Mouse (Mus musculus): Measurements from ENCODE around the gene Cdc34b.
A peak's percentile ranks its signal among the peaks of the same experiment; 100 is the strongest.
"Not testable (repeated sequence)": the region's sequence is repeated elsewhere in the genome, so short reads cannot be mapped to it uniquely, and the experiment has no call there.

Gene Cdc34b

DNA sequence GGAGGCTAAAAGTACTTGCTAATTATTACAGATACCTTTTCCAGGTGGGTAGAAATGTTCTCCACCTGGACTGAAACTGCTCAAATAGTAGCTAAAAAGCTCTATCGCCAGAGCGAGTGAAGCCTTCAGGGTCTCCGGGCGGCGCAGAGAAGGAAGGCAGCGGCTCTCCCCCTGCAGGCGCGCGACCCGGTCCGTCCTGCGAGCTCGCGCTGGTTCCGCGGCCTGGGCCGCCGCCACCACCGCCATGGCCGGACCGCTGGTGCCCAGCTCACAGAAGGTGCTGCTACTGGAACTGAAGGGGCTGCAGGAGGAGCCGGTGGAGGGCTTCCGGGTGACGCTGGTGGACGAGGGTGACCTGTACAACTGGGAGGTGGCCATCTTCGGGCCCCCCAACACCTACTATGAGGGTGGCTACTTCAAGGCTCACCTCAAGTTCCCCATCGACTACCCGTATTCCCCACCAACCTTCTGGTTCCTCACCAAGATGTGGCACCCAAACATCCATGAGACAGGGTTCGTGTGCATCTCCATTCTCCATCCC is at the start of gene Cdc34b:
Gene Cdc34b, plus strand, starts transcription at position 51 of the 541 bp plus-strand sequence.
- DNase-seq (ENCODE audit: low spot score), result no peak

DNA sequence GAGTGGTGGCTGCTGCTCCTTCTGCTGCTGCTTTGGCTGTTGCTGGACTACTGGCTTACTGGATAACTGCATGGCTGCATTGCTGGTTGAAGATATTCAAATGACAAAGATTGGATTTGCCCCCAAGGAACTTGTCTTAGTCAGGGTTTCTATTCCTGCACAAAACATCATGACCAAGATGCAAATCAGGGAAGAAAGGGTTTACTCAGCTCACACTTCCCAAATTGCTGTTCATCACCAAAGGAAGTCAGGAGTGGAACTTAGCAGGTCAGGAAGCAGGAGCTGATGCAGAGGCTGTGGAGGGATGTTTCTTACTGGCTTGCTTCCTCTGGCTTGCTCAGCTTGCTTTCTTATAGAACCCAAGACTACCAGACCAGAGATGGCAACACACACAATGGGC is 49.1 kb upstream of the Cdc34b start:
- DNase-seq (ENCODE audit: low spot score), result not testable (repeated sequence)

DNA sequence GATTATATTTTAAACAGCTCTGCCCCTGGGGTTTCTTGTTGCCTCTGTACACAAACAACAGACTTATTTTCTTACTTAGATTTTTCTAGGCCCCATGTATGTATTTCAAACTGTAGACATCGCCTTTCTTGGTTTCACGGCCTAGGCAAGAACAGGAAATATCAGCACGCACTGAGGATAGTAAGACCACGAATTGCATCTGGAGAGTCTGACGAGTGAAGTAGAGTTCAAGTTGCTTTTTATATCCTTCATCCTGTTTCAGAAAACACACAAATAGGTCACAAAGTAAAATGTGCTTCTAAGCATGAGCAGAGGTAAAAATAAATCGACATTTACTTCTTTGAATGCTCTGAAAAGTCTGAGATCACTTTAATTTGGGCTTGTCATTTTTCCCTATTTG is 46.1 kb upstream of the Cdc34b start:
- DNase-seq (ENCODE audit: low spot score), result no peak

DNA sequence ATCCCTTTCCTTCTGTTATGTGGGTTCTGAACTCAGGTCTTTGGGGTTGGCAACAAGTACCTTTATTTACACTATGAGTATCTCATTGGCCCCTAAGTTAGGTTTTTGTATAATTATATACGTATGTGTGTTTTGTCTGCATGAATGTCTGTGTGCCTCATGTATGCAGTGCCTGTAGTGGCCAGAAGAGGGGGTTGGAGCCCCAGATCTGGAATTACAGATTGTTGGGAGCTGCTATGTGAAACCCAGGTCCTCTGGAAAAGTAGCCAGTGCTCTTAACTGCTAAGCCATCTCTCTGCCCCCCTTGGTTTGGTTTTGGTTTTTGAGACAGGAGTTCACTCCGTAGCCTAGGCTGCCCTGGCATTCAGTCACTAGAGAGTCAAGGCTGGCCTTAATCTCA is 44.4 kb upstream of the Cdc34b start:
- DNase-seq (ENCODE audit: low spot score), result no peak

DNA sequence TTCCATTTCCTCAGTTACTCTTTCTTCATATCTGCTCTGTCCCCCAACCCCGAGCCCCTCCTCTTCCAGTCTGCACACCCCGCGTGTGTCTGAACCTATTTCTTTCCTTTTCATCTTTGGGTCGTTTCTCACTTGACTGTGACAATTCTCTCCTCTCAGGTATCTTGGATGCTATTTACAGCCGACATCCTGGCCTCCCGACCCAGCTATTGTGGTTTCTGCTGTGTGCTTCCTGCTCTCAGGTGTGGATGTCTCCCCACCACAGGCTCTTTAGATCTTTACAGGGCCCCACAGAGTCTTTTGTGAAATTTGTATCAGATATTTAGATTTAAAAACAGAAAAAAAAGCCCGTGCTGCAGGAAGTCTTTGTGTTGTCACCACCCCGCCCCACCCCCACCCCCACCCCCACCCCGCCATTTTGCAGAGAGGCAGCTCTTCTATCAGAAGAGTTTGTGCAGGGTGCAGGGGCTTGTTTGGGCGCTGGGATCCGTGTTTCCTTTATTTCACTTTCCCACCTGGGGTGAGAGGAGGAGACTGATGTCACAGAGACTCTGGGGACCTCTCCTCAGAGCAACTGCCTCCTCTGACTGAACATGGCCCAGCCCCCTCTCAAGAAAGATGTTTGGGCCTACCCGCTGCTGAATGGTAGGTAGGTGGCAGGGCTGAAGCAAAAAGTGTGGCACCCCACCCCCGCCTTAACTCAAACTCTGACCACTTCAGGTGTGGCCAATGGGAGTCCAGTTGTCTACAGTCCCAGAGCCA is 43.7 kb upstream of the Cdc34b start:
- DNase-seq (ENCODE audit: low spot score), result no peak

DNA sequence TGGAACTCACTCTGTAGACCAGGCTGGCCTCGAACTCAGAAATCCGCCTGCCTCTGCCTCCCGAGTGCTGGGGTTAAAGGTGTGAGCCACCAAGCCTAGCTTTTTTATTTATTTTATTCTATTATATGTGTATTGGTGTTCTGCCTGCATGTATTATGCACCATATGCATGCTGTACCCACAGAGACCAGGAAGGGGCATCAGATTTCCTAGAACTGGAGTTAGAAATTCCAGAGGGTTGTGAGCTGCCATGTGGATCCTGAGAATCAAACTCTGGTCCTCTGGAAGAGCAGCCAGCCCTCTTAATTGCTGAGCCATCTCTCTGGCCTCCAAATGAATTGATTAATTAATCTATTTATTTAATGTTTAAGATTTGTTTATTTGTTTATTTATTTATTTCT is 42.2 kb upstream of the Cdc34b start:
- DNase-seq (ENCODE audit: low spot score), result no peak

DNA sequence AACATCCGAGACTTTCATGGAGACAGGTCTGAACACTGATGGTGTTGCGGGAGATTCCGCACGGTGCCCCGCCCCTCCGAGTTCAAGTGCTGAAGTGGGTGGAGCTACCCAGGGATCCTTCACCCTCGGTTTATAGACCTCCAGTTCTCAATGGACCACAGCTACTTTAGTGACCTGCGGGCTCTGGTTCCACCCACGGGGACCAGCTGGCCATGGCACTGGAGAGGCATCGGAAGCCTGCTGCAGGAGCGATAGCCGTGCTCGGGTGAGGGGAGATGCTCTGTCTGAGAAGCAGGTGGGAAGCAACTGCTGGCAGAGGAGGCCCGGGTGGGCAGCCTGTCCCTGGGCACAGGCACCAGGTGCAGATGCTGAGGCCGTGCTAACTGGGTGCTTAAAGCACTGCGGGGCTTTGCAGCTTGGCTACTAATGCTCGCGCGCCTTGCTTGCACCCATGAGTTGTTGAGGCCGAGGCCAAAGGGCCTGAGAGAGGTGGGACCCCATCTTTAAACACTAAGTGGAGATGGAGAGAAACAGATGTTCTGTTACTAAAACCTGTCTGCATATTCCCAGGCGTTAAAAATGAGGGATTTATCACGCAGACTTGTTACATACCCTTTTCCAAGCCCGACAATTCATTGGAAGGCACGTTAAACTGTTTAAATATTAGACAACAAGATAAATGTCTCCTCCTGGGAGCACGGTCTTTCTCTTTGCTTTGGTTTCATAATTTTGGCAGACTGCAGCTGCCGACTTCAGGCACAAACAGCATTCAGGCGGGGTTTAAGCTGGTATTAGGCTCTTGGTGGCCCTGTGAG is 40.0 kb upstream of the Cdc34b start:
- DNase-seq (ENCODE audit: low spot score), result no peak

DNA sequence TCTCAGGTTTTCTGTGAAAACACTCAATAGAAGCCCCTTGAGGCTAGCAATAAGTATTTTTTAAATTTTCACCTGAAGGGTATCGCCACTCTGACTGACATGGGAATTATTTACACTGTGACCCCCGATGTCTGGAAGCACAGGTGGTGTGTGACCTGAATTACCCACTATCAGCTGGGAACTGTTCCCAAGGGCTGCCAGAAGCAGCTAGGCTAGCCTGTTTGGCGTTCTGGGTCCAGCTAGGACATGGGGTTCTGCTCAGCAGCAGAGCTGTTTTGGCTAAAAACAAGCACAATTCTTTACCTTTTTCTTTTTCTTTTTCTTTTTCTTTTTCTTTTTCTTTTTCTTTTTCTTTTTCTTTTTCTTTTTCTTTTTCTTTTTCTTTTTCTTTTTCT is 39.4 kb upstream of the Cdc34b start:
- no peak for DNase-seq (ENCODE audit: low spot score)

DNA sequence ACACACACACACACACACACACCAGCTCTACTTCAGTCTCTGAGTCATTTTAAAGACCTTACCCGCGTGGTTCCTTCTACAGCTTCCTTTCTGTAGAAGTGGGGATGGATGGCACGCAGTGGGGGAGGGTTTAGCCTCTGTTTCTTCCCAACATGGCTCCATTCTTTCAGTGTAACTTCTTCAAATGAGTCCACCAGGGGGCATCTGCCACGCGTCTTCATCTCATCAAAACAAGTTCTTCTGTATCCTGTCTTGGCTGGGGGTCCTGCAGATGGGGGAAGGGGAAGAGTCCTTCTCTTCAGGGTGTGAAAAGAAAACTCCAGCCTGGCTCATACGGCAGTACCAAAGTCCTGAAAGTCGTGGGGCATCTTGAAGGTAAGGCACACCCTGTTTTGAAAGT is 37.6 kb upstream of the Cdc34b start:
- DNase-seq (ENCODE audit: low spot score), result no peak

DNA sequence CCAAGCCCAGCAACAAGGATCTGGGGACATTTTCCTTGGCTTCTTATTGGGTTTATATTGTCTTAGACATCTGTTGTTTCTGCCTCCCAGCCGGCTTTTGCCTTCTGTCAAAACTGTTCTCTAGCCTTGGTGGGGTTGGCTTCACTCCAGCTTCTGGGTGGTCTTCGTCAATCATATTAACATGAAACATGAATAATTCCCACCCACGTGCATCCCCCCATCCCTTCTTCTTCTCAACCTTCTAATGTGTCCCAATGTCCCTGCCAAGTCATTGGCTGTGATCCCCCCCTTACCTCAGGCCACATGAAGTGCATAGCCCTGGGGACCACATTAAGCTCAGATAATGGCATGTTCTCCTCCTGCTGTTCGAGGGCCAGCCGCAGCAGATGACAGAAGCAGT is 37.1 kb upstream of the Cdc34b start, which contains the start of gene Gm11541:
Gene Gm11541, minus strand, starts transcription at position 28 of the 400 bp plus-strand sequence.
- DNase-seq (ENCODE audit: low spot score), result peak; percentile 39

DNA sequence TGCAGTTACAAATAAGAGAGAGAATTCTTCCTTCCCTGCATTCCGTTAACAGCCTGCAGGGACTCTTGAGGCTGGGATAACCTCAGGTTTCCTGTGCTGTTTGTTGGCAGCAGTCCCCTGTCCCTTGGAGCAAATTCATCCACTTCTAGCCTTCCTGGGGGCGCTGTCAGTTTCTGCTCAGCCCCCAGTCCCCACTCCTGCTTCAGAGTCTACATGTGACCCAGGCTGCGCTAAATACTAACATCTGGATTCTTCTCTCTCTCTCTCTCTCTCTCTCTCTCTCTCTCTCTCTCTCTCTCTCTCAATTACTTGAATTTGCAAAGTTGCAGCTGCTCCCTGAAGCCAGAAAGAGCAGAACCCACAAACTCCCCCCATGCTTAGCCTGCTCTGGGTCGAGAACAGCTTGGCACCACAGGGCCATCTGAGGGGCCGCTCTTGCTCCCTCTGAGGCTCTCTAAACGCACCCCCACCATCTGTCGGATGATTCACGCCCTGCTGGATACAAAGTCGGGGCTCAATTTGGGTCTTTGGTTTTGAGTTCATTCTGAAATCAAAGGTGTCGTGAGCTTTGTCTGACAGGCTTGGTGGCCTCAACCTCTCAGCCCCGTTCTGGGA is 28.2 kb upstream of the Cdc34b start:
- no peak for DNase-seq (ENCODE audit: low spot score)

DNA sequence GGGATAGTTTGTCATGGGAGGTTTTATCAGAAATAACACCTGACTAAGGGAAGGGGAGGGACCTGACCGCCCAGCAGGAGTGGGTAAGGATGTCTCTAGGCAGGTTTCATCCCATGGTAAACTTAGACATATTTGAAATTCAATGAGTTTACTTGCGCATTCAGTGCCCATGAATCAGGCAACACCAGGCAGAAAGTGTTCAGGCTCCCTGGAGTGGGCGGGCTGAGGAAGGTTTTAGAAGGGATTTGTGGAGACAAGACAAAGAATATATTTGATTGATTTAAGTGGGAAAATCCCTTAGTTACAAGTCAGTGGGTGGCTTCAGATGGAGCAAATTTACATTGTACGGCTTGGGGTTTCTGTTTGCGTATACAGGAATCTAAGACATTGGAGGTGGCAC is 26.0 kb upstream of the Cdc34b start:
- no peak for DNase-seq (ENCODE audit: low spot score)

DNA sequence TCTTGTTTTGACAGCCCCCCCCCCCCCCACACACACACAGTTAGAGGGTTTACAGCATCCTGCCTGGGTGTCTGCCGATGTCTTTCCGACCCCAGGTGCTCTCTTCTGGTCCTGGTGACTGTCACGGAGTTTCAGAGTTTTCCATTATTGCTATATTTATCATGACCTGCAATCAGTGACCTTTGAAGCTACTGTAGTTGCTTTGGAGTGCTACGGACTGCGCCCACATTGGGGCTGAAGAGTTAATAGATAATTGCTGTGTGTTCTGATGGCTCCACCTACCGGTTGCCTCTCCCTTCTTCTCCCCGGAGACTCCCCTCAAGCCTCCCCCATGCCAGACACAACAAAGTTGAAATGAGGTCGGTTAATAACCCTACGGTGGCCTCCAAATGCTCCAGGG is 24.8 kb upstream of the Cdc34b start:
- peak; percentile 84 for DNase-seq (ENCODE audit: low spot score)

DNA sequence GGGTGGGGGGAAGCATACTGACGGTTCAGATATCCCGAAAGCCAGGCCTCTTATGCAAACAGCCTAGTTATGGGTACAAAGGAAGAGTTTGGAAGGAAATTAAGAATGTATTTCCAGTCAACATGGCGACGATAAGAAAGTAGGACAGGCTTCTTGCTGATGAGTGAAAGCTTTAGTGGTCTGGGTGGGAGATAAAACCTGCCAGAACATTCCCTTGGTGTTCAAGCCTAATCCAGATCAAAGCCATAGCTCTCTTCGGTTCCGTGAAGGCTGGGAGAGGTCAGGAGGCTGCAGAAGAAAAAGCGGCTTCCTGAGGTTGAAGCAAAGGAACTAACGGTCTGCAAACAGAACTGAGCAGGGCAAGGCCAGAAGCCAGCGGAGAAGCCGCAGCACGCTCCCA is 24.3 kb upstream of the Cdc34b start:
- peak; percentile 52 for DNase-seq (ENCODE audit: low spot score)

DNA sequence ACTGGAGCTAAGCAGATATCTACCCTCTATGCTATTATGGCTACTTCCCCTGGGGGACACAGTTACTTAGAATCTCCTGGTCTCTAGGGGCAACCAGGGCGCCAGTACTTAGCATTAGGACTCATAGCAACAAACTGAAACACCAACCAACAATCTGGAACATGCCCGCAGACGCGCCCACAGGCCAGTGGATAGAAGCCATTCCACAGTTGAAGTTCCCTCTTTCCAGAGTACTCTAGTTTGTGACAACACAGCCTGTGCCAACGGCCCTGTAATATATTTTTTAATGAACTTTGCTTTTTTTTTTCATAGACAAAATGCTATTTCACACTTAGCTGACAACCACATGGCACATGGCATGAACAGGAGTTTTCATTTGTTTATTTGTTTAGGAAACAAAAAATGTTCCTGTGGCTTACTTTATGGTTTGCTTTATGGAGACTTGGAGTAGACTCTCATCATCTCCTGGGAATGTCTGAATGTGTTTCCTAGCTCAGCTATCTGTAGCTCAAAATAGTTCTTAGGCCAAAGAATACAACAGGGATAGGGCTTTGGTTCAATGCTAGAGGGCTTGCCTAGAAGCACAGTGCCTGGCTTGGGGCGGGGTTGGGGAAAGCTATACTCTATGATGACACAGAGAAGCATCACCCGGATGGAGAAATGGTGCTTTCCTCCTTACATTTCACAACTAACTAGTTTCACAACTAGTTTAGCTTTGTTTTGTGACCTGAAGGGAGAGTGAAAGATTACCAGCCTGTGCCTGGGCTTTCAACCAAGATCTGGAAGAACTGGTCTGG is 23.3 kb upstream of the Cdc34b start:
- no peak for DNase-seq (ENCODE audit: low spot score)

DNA sequence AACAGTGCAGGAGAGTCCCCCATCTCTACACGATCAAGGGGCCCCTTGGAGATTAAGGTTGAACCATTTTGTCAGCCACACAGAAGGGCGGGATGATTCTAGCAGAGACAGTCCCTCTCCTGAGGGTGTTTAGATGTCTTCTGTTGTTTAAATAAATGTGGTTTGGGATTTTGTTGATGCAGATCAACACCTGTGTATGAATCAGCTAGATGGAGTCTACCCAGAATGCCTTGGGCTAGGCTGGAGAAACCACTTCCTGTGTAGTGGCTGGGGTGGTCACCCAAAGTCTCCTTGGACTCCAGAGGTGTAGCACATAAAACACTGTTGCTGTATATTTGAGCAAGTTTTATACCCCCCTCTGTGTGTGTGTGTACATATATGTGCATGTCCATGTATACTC is 22.4 kb upstream of the Cdc34b start:
- no peak for DNase-seq (ENCODE audit: low spot score)

DNA sequence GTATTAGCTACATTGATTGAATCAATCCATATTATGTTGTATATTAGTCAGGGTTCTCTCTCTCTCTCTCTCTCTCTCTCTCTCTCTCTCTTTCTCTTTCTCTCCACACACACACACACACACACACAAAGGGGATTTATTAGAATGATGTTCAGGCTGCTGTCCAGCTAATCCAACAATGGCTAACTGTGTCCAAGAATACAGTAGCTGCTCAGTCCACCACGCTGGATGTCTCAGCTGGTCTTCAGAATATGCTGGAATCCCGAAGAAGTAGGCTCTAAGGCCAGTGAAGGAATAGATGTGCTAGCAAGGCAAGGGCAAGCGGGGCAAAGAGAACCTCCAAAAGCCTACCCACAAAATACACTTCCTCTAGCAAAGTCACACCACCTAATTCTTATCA is 14.3 kb upstream of the Cdc34b start:
- no peak for DNase-seq (ENCODE audit: low spot score)

DNA sequence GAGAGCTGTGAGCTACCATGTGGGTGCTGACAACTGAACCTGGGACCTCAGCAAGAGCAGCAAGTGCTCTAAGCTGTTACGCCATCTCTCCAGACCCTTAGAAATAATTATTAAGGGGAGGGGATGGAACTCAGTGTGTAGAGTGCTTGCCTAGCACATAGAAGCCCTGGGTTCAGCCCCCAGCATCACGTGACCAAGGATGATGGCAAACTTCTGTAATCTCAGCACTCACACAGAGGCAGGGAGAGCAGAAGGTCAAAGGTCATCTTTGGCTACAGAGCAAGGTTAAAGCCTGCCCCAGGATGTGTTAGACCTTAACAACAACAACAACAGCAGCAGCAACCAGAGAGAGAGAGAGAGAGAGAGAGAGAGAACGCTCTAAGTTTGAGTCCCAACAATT is 13.0 kb upstream of the Cdc34b start:
- DNase-seq (ENCODE audit: low spot score), result no peak

DNA sequence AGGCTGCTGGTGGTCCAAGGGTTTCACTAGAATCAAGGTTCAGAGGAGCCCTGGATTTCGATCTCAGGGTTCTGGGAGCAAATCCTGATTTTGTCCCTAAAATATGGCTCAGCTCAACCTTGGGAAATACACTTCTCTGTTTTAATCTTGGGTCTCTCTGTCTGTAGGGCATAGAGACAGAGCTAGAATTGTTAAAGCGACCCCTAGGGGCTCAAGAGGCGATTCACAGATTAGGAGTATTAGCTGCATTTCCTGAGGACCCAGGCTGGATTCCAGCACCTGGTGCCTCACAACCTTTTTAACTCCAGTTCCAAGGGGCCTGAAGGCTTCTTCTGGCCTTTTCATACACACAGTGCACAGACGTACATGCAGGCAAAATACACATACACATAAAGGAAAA is 12.0 kb upstream of the Cdc34b start:
- DNase-seq (ENCODE audit: low spot score), result peak; percentile 44

DNA sequence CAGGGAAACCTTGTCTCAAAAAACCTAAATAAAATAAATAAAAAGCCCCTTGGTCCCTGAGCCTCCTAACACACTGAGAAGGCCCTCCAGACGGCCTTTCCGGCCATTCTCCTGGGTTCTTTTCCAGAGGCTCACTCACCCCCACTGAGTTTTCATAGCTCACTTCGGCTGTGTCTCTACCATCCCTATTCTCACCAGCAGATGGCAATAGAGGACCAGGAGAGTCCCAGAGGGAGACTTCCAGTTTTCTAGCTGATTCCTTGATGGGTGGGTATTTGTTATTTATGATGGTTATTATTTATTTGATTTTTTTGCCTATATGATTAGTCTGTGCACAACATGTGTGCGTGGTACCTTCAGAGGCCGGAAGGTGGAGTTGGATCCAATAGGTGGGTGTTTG is 11.3 kb upstream of the Cdc34b start:
- peak; percentile 86 for DNase-seq (ENCODE audit: low spot score)

DNA sequence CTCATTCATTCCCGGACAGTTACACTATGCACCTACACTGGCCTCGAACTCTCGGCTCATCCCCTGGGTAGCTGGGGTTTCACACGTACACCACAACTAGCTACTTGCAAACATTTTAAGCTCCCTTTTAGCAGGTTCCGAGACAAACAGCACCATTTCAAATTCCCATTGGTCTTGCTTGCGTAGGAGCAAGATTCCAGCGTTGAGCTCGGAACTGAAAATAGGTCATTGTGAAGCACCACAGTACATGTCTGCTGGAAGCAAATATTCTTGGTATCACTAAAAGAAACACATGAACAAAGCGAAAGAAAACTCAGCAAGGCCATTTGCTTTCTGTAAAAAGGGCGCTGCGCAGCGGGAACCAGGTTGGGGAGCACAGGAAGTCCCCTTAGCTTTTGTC is 10.4 kb upstream of the Cdc34b start:
- no peak for DNase-seq (ENCODE audit: low spot score)

DNA sequence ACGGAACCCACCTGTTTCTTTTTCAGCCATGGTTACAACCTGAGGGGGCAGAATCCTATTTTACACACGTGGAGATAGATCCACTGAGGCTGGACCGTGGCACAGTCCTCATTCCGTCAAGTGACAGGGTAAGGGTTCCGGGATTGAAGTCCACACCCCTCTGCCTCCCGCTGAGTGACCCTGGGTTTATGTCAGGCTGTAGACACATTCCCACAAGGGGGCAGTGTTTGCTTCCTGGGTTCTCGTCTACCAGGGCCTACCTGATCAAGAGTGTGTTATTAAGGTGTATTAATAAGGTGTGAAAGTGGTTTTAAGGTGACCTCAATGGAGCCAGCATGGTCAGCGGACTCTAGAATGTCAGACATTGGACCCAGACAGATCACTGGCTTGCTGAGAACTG is 8.8 kb upstream of the Cdc34b start:
- peak; percentile 47 for DNase-seq (ENCODE audit: low spot score)

Data from retina, embryonic 14.5 days (tissue).